Mouse (Mus musculus) spleen, embryonic (tissue): ENCODE data around the gene Tmem136.

ENCODE experiments used
- CTCF ChIA-PET: fragments of 350-600 bp; sonication (Branson Sonifier 250); formaldehyde crosslinking; loops from one replicate; lab custom pipeline; 2022; lab: Charles Lee

Tmem136 gene

GRCm38 (mm10) chr9:43108721-43109120 lies 7.6 kb downstream of the Tmem136 start:
- CTCF ChIA-PET = interaction anchor here (0.6 kb wide), 1 partner anchor 1515 kb away, joined by 3 read pairs; no protein-coding TSS in a partner anchor

- CTCF ChIA-PET = interaction anchor here (0.6 kb wide), 1 partner anchor 1514 kb away, joined by 3 read pairs; no protein-coding TSS in a partner anchor
Observed at GRCm38 (mm10) chr9:43108081-43108480, 8.3 kb downstream of the Tmem136 start.

- CTCF ChIA-PET = no interaction called here
Observed at GRCm38 (mm10) chr9:43107555-43107954, 8.8 kb downstream of the Tmem136 start.

- CTCF ChIA-PET = no interaction called here
Observed at GRCm38 (mm10) chr9:43107187-43107517, 9.2 kb downstream of the Tmem136 start, which contains the start of gene Arhgef12. TSS of gene Arhgef12 (minus strand) at chr9:43107239.

- CTCF ChIA-PET = no interaction called here
Observed at GRCm38 (mm10) chr9:43106426-43107186, 9.8 kb downstream of the Tmem136 start.

- CTCF ChIA-PET = no interaction called here
Observed at GRCm38 (mm10) chr9:43105664-43106361, 10.6 kb downstream of the Tmem136 start.

- CTCF ChIA-PET = no interaction called here
Observed at GRCm38 (mm10) chr9:43104873-43105663, 11.3 kb downstream of the Tmem136 start.

GRCm38 (mm10) chr9:43104526-43104872 lies 11.9 kb downstream of the Tmem136 start:
- CTCF ChIA-PET = no interaction called here

GRCm38 (mm10) chr9:43103675-43104299 lies 12.6 kb downstream of the Tmem136 start:
- CTCF ChIA-PET = no interaction called here

GRCm38 (mm10) chr9:43102931-43103330 lies 13.4 kb downstream of the Tmem136 start:
- CTCF ChIA-PET = no interaction called here

GRCm38 (mm10) chr9:43101936-43102595 lies 14.3 kb downstream of the Tmem136 start:
- CTCF ChIA-PET = no interaction called here

- CTCF ChIA-PET = no interaction called here
Observed at GRCm38 (mm10) chr9:43098922-43099321, 17.4 kb downstream of the Tmem136 start.

- CTCF ChIA-PET = no interaction called here
Observed at GRCm38 (mm10) chr9:43097801-43098557, 18.4 kb downstream of the Tmem136 start.

- CTCF ChIA-PET = no interaction called here
Observed at GRCm38 (mm10) chr9:43096337-43096736, 20.0 kb downstream of the Tmem136 start.

- CTCF ChIA-PET = no interaction called here
Observed at GRCm38 (mm10) chr9:43094828-43095227, 21.5 kb downstream of the Tmem136 start.

- CTCF ChIA-PET = interaction anchor here (0.6 kb wide), 1 partner anchor 52 kb away, joined by 3 read pairs; no protein-coding TSS in a partner anchor
Observed at GRCm38 (mm10) chr9:43093803-43094202, 22.6 kb downstream of the Tmem136 start.

GRCm38 (mm10) chr9:43085686-43086285 lies 30.6 kb downstream of the Tmem136 start:
- CTCF ChIA-PET = no interaction called here

GRCm38 (mm10) chr9:43084496-43085362 lies 31.6 kb downstream of the Tmem136 start:
- CTCF ChIA-PET = no interaction called here

- CTCF ChIA-PET = no interaction called here
Observed at GRCm38 (mm10) chr9:43083441-43084055, 32.8 kb downstream of the Tmem136 start.
